Comparison of ENCODE assay signal across 8 mouse cellular contexts in the genomic region with DNA sequence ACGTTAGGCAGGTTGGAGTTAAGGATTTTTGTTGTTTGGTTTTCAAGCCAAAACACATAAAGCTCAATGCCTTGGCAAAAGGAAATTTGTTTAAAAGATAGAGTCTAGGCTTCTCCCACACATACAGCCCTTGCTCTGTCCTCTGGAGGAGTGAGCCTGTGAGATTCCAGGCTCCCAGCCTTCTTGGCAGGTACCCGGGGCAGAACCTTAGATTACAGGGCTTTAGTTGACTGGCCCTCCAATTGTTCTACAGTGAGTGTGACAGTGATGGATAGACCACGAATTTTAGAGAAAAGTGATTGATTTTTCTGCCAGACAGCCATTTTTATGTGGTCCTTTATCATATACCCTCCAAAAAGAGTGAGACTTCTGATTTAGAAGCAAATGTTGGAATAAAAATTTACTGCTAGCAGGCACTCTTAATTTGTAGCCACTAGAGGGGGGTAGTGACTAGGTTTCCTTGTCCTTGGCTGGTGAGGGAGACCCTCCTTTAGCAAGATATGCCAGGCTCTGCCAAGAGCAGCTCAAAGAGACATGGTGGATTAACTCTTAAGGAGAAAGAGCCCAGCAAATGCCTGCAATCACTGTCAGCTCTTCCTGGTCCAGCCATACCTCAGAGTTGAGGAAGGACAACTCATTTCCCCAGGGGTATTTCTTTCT.
A peak's percentile ranks its signal among the peaks of the same experiment; 100 is the strongest.
DNase-seq lines count a peak whose midpoint lies in the region; ATAC-seq lines count a peak whose summit lies in the region.

No protein-coding gene starts in this region.

- H3K4me2 ChIP-seq in forebrain, embryonic 15.5 days (replicated peaks) = no peak overlapping the region
- H3K4me2 ChIP-seq in midbrain, embryonic 15.5 days = no peak overlapping the region

- H3K27me3 ChIP-seq in forebrain, embryonic 15.5 days = no peaks in the 10 kb centered on the region
- no peaks in the 10 kb centered on the region for H3K27me3 ChIP-seq in midbrain, embryonic 15.5 days (replicated peaks)

- no peaks in the 10 kb centered on the region for H3K9me3 ChIP-seq in forebrain, embryonic 15.5 days
- H3K9me3 ChIP-seq in midbrain, embryonic 15.5 days = no peaks in the 10 kb centered on the region

- peaks cover 19% of the 10 kb centered on the region for H3K4me1 ChIP-seq in forebrain, embryonic 15.5 days
- H3K4me1 ChIP-seq in midbrain, embryonic 15.5 days = peaks cover 9% of the 10 kb centered on the region

- intact Hi-C loops in heart, postnatal 10 days (cut with DNase I) = loop anchor here (2.0 to 5.0 kb wide), 2 partner anchors 119 to 1054 kb away; no protein-coding TSS in a partner anchor

- H3K36me3 ChIP-seq in forebrain, embryonic 15.5 days = no peaks in the 10 kb centered on the region
- H3K36me3 ChIP-seq in midbrain, embryonic 15.5 days (replicated peaks) = no peaks in the 10 kb centered on the region

- peak overlapping the region; percentile 42 for H3K27ac ChIP-seq in forebrain, embryonic 15.5 days (replicated peaks)
- H3K27ac ChIP-seq in midbrain, embryonic 15.5 days = no peak overlapping the region

- H3K9ac ChIP-seq in forebrain, embryonic 15.5 days (replicated peaks) = no peak overlapping the region
- no peak overlapping the region for H3K9ac ChIP-seq in midbrain, embryonic 15.5 days

- 34% methylated on average over 3 of the region's 3 CpGs for whole genome bisulfite sequencing in forebrain, embryonic 15.5 days
- WGBS in midbrain, embryonic 15.5 days = 43% methylated on average over 3 of the region's 3 CpGs

- ATAC-seq in forebrain, embryonic 15.5 days (replicated peaks) = peak; percentile 87
- peak; percentile 92 for ATAC-seq in midbrain, embryonic 15.5 days (replicated peaks)

- no peak overlapping the region for H3K4me3 ChIP-seq in forebrain, embryonic 15.5 days
- no peak overlapping the region for H3K4me3 ChIP-seq in midbrain, embryonic 15.5 days

- DNase-seq in heart, postnatal 10 days = peak; percentile 45 to 64
- DNase-seq in heart, adult 9 months (ENCODE audit: low spot score in 2 of 2) = no peak
- peak; percentile 46 for DNase-seq in MN1 (ENCODE audit: low spot score)
- peak; percentile 62 for DNase-seq in layer of hippocampus, adult 9-10 months (ENCODE audit: low spot score)
- no peak for DNase-seq in gastrocnemius, adult 8-10 months (ENCODE audit: low spot score in 2 of 2)
- no peak for DNase-seq in thymus, postnatal 0 days (ENCODE audit: low spot score)

Comparison
In these comparisons a context has a peak if more than half of its experiments do, and no peak if none do; other contexts are left out.
1. DNase-seq: peak in heart, postnatal 10 days (2 of 2), MN1 (single experiment) and layer of hippocampus, adult 9-10 months (single experiment); none in heart, adult 9 months (0 of 2), gastrocnemius, adult 8-10 months (0 of 2) and thymus, postnatal 0 days (single experiment).